Mouse (Mus musculus) heart, embryonic 12.5 days (tissue): ENCODE measurements around the gene Galk1. TPM values are rescaled to one million over a fixed set of nuclear protein-coding genes. Genes with fewer than 3 reads are reported as not detected.

Experiments
- ATAC-seq: fragments of 200-750 bp; cut with Nextera tagmentation; 2 replicates; pipeline ENCODE4 v1.8.0; 2017; ENCODE audit warnings: moderate TSS enrichment, moderate library complexity; ENCODE audit not compliant: insufficient number of reproducible peaks, low FRiP score
- H3K27ac ChIP-seq: fragments of 300-500 bp; sonication (generic); 2 replicates; pipeline ENCODE4 v1.5.1; 2016; ENCODE audit warnings: mild to moderate bottlenecking, moderate library complexity; ENCODE audit not compliant: poor library complexity, severe bottlenecking
- H3K27me3 ChIP-seq: fragments of 300-500 bp; sonication (generic); replicated peaks from 2 replicates; pipeline ENCODE4 v1.6.1; 2016; ENCODE audit warnings: mild to moderate bottlenecking, moderate library complexity
- H3K36me3 ChIP-seq: fragments of 300-500 bp; sonication (generic); 2 replicates; pipeline ENCODE4 v1.6.1; 2016; ENCODE audit warnings: mild to moderate bottlenecking, moderate library complexity
- H3K4me1 ChIP-seq: fragments of 300-500 bp; sonication (generic); replicated peaks from 2 replicates; pipeline ENCODE4 v1.6.1; 2016; ENCODE audit warnings: mild to moderate bottlenecking
- H3K4me2 ChIP-seq: fragments of 300-500 bp; sonication (generic); 2 replicates; pipeline ENCODE4 v1.6.1; 2016; ENCODE audit warnings: mild to moderate bottlenecking, moderate library complexity
- H3K4me3 ChIP-seq: fragments of 300-500 bp; sonication (generic); 2 replicates; pipeline ENCODE4 v1.5.1; 2016; ENCODE audit warnings: mild to moderate bottlenecking
- H3K9ac ChIP-seq: fragments of 300-500 bp; sonication (generic); 2 replicates; pipeline ENCODE4 v1.6.1; 2016; ENCODE audit warnings: mild to moderate bottlenecking, moderate library complexity
- H3K9me3 ChIP-seq: fragments of 300-500 bp; sonication (generic); replicated peaks from 2 replicates; pipeline ENCODE4 v1.6.1; 2016; ENCODE audit warnings: mild to moderate bottlenecking, moderate library complexity
- whole genome bisulfite sequencing: fragments of 180-500 bp; shearing (Covaris S2); methylation state at CpG from one replicate; pipeline ENCODE4 v1.1.7; 2016; 5-methylcytosine and 5-hydroxymethylcytosine counted together
- polyA plus RNA-seq: library from polyadenylated mRNA; unstranded; fragments of >200 nt; fragmentation: Nextera tagmentation; extraction: Ambion mirVana; gene quantifications from 2 replicates; pipeline ENCODE4 v1.2.1, GENCODE M21; 2016

The Galk1 gene
- polyA plus RNA-seq, 1 experiment from 2014 or later = 152 TPM

DNA sequence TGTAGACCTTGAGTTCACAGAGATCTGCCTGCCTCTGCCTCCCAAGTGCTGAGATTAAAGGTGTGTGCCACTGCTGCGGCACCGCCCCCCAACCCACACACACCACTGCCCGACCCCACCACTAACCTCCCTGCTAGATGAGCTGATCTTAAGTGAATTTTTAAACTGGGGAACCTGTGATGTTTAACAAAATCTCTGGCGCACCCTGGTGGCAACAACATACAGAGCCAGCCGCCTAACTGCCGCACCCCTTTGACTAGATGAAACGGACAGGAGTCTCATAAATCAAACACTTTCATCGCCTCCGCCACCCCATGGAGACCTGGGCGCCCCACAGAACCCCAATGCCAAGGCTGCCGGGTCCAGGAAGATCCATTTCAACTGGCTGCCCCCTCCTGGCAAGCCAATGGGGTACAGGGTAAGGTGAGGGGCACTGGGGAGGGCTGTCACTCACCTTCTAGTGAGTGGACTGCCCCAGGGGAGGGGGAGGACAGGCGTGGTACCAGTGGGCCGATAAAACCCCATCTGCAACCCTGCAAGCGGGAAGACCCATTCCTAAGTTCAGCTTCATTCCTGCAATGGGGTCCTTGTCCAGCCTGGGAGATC lies 12.9 kb downstream of the Galk1 start:
- WGBS = 13% methylated on average over 14 of the region's 14 CpGs
- no peak overlapping the region for H3K9ac ChIP-seq
- no peak overlapping the region for H3K4me3 ChIP-seq
- peaks cover 4% of the 10 kb centered on the region; the same call in 1 of the 2 replicates for H3K9me3 ChIP-seq
- peaks cover 12% of the 10 kb centered on the region; the same call in 1 of the 2 replicates for H3K27me3 ChIP-seq
- H3K36me3 ChIP-seq = no peaks in the 10 kb centered on the region
- H3K4me1 ChIP-seq = no peaks in the 10 kb centered on the region; the same call in 1 of the 2 replicates
- H3K4me2 ChIP-seq = 0 out of 2 replicates have a peak overlapping the region, but pooled peaks have one; percentile 18
- ATAC-seq = 0 out of 2 replicates have a peak, but pooled peaks have one; percentile 3
- H3K27ac ChIP-seq = no peak overlapping the region

DNA sequence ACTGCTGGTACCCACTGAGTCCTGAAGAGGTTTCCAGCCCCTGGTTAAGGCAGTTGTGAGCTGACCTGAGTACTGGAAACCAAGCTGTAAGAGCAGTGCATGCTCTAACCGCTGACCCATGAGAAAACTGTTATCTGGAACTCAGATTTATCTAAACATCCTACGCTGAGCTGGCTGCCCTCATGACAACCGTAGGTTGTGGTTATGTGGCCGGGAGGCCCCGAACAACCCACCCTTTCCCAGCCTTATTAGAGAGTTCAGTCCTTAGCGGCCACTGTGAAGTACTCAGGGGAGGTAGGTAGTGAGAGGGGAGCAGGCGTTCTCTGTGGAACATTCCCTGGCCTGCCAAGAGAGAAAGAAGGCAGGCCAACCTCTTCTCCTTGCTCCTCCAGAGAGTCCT lies 13.5 kb downstream of the Galk1 start:
- peaks cover 4% of the 10 kb centered on the region; the same call in 1 of the 2 replicates for H3K9me3 ChIP-seq
- no peaks in the 10 kb centered on the region for H3K4me1 ChIP-seq
- ATAC-seq = no peak
- H3K27me3 ChIP-seq = peaks cover 14% of the 10 kb centered on the region; the same call in 1 of the 2 replicates
- H3K9ac ChIP-seq = no peak overlapping the region
- no peaks in the 10 kb centered on the region for H3K36me3 ChIP-seq
- 55% methylated on average over 7 of the region's 7 CpGs for WGBS
- H3K4me2 ChIP-seq = no peak overlapping the region
- H3K27ac ChIP-seq = no peak overlapping the region
- no peak overlapping the region for H3K4me3 ChIP-seq

DNA sequence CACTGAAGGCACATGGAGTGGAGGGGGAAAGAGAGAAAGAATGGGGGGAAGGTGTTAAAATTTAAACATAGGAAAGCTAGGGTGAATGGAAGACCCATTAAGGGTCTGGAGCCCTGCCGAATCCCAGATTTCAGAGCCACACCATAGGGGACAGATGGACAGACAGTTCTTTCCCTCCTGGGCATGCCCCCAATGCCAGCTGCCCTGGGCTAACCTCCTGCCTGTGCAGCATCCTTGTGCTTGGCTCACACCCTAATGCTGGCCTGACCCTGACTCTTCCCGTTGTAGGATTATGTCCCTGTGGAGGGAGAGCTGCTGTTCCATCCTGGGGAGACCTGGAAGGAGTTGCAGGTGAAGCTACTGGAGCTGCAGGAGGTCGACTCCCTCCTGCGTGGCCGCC lies 14.9 kb downstream of the Galk1 start:
- no peak overlapping the region for H3K4me2 ChIP-seq
- H3K36me3 ChIP-seq = no peaks in the 10 kb centered on the region
- H3K9me3 ChIP-seq = no peaks in the 10 kb centered on the region
- H3K4me1 ChIP-seq = no peaks in the 10 kb centered on the region
- H3K27ac ChIP-seq = no peak overlapping the region
- no peak for ATAC-seq
- H3K9ac ChIP-seq = no peak overlapping the region
- WGBS = 58% methylated on average over 5 of the region's 5 CpGs
- H3K4me3 ChIP-seq = no peak overlapping the region
- H3K27me3 ChIP-seq = peaks cover 27% of the 10 kb centered on the region

DNA sequence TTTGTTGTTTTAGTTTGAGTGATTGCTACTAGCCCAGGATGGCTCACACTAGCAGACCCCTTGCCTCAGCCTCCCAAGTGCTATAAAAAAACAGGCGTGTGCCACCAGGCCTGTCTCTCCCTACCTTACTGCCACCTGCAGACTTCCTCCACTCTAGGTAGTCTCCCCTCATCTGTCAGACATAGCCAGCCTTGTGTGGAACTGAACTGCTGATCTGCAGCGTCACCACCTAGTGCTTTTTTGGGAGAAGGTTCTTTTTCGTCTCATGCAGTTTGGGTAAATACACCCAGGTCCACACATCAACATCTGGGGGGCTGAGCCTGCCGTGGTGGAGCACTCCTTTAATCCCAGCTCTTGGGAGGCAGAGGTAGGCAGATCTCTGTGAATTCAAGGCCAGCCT lies 15.5 kb downstream of the Galk1 start:
- no peak for ATAC-seq
- Histone ChIP-seq H3K9ac (no peak overlapping the region), H3K4me1 (no peaks in the 10 kb centered on the region), H3K9me3 (no peaks in the 10 kb centered on the region), H3K36me3 (no peaks in the 10 kb centered on the region), H3K4me2 (no peak overlapping the region), H3K27me3 (peaks cover 28% of the 10 kb centered on the region), H3K27ac (no peak overlapping the region), H3K4me3 (no peak overlapping the region)
- WGBS = 59% methylated on average over 4 of the region's 4 CpGs

DNA sequence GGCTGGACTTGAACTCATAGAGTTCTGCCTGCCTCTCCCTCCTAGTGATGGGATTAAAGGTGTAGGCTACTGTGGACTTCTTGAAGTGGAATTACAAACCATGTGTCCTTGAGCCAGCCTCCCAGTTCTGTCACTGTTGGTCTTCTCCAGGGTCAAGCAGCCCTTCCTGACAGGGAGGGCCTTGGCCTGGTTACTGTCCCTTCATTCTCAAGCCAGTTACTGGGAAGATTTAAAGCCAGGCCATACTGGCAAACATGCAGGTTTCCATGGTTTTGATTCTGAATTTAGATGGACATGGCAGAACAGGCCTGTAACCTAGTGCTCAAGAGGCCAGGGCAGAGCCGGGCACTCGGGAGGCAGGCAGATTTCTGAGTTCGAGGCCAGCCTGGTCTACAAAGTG lies 17.3 kb downstream of the Galk1 start:
- H3K4me1 ChIP-seq = no peaks in the 10 kb centered on the region
- H3K9me3 ChIP-seq = no peaks in the 10 kb centered on the region
- ATAC-seq = no peak
- H3K4me2 ChIP-seq = no peak overlapping the region
- WGBS = 84% methylated on average over 3 of the region's 3 CpGs
- no peak overlapping the region for H3K27ac ChIP-seq
- H3K36me3 ChIP-seq = no peaks in the 10 kb centered on the region
- H3K9ac ChIP-seq = no peak overlapping the region
- peaks cover 31% of the 10 kb centered on the region for H3K27me3 ChIP-seq
- H3K4me3 ChIP-seq = no peak overlapping the region

DNA sequence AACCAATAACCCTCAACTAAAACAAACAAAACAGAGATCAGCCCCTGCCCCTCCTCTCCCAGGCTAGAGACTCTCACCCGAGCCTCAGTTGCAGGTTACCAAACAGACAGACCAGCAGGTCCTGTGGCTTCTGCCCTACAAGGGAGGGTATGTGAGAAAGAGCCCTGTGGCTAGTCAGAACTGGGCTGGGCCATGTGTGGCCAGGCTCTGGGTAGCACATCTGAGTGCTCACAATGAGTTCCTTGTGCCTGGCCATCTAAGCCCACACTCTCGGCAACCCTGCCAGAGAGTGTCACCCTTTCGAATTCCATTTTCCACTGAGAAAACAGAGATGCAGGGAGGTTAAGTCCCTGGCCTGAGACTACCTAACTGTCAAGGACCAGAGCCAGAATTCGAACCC lies 20.4 kb downstream of the Galk1 start:
- 56% methylated on average over 4 of the region's 4 CpGs for WGBS
- no peak for ATAC-seq
- Histone ChIP-seq H3K9ac (no peak overlapping the region), H3K9me3 (no peaks in the 10 kb centered on the region), H3K4me3 (no peak overlapping the region), H3K27me3 (peaks cover 45% of the 10 kb centered on the region), H3K36me3 (no peaks in the 10 kb centered on the region), H3K27ac (no peak overlapping the region), H3K4me1 (0 out of 2 replicates have a peak, but pooled peaks cover 3% of the 10 kb centered on the region), H3K4me2 (no peak overlapping the region)

DNA sequence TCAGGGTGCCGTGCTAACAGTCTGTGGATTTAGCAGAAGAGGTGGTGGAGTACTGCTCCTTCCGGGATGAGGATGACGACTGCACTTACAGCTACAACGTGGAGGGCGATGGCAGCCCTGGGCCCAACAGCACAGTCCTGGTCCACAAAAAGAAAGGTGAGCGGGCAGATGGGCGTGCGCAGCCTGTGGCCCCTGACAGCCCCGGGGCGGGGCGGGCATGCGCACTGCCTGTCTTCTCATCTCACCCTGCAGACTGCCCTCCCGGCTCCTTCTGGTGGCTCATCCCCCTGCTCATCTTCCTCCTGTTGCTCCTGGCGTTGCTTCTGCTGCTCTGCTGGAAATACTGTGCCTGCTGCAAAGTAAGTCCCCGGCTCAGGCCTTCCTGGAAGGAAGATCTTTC lies 22.8 kb downstream of the Galk1 start:
- peak overlapping the region; percentile 25 for H3K4me3 ChIP-seq

DNA sequence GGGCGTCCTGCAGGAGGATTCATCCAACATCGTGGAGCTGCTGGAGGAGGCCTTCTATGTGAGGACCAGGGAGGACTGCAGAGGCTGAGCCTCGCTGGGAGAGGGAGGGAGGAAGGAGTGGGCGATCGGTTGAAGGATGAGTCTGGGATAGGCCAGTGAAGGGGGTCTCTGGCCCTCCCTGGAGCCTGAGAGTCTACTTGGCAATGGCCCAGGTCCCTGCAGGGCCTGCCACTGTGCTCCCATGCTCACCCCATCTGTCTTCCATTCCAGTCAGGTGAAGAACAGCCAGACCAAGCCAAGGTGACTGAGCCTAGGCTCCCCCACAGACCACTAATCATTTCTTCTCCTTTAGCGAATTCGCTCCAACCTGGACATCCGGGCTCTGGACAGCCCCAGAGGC lies 29.2 kb downstream of the Galk1 start:
- H3K4me3 ChIP-seq = no peak overlapping the region
- H3K9ac ChIP-seq = no peak overlapping the region
- no peak overlapping the region for H3K4me2 ChIP-seq
- no peaks in the 10 kb centered on the region for H3K4me1 ChIP-seq
- no peak overlapping the region for H3K27ac ChIP-seq
- ATAC-seq = no peak
- 76% methylated on average over 8 of the region's 8 CpGs for WGBS
- H3K36me3 ChIP-seq = no peaks in the 10 kb centered on the region
- no peaks in the 10 kb centered on the region for H3K9me3 ChIP-seq
- peaks cover 49% of the 10 kb centered on the region for H3K27me3 ChIP-seq

More for the DNA sequence above, 22.8 kb downstream of the Galk1 start:
- H3K36me3 ChIP-seq = no peaks in the 10 kb centered on the region
- peak overlapping the region; percentile 56 for H3K4me2 ChIP-seq
- H3K27ac ChIP-seq = no peak overlapping the region
- H3K9ac ChIP-seq = 0 out of 2 replicates have a peak overlapping the region, but pooled peaks have one; percentile 5
- no peak for ATAC-seq
- H3K27me3 ChIP-seq = peaks cover 45% of the 10 kb centered on the region
- WGBS = 31% methylated on average over 15 of the region's 15 CpGs
- 0 out of 2 replicates have a peak, but pooled peaks cover 3% of the 10 kb centered on the region for H3K4me1 ChIP-seq
- no peaks in the 10 kb centered on the region for H3K9me3 ChIP-seq

DNA sequence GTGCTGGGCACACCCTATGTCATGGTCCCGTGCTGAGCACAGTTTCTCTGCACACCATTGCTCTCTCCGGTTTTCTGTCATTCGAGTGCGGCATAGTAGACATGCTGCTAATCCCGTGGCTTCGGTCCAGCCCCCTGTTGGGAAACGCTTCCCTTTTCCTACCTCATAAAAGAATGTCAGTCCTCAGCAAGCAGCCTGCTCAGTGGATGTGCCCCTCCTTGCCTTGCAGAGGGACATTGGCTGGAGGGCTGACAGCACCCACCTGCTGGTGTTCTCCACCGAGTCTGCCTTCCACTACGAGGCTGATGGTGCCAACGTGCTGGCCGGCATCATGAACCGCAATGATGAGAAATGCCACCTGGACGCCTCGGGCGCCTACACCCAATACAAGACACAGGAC lies 30.0 kb downstream of the Galk1 start:
- ATAC-seq = no peak
- no peak overlapping the region for H3K9ac ChIP-seq
- no peak overlapping the region for H3K4me2 ChIP-seq
- H3K4me3 ChIP-seq = no peak overlapping the region
- no peaks in the 10 kb centered on the region for H3K4me1 ChIP-seq
- peaks cover 56% of the 10 kb centered on the region for H3K27me3 ChIP-seq
- WGBS = 90% methylated on average over 15 of the region's 15 CpGs
- H3K36me3 ChIP-seq = no peaks in the 10 kb centered on the region
- no peak overlapping the region for H3K27ac ChIP-seq
- H3K9me3 ChIP-seq = no peaks in the 10 kb centered on the region

DNA sequence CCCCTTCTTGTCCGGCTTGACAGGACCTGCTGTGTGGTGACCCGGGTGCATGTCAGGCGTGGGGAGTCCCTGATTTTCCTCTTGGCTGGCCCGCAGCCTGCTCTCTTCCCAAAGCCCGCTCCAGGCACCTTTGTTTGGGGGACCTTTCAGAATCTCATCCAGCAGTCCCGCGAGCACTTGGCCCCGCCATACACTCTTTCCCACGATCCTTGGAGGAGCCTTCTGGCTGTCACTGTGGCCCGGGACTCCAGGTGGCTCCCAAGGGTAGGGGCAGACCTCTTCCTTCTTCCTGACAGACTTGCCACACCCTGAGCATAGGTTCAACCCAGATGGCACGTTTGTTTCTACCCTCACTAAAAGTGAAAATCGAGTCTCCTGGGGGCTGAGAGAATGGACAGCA lies 37.0 kb downstream of the Galk1 start:
- no peaks in the 10 kb centered on the region for H3K36me3 ChIP-seq
- H3K9ac ChIP-seq = peak overlapping the region; percentile 60; the same call in 1 of the 2 replicates
- H3K27me3 ChIP-seq = peaks cover 70% of the 10 kb centered on the region
- no peak overlapping the region; the same call in 1 of the 2 replicates for H3K4me2 ChIP-seq
- no peaks in the 10 kb centered on the region for H3K9me3 ChIP-seq
- peaks cover 10% of the 10 kb centered on the region for H3K4me1 ChIP-seq
- WGBS = 33% methylated on average over 12 of the region's 12 CpGs
- no peak overlapping the region for H3K27ac ChIP-seq
- H3K4me3 ChIP-seq = peak overlapping the region; percentile 57; the same call in 1 of the 2 replicates
- no peak for ATAC-seq

DNA sequence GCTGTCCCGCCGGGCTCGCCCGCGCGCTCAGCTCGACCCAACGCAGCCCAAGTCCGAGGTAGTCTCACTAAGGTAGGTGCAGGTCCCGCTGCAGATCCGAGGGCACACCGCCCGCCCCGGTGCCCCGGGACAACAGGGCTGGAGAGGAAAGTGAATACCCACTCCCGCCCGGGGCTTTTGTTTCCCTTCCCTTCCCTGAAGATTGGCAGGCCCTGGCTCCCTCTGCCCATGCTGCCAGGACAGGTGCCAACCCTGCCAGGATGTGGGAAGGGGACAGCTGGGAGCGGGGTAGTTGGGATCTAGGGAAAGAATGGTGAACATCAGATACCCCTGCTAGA lies 37.5 kb downstream of the Galk1 start:
- peak overlapping the region; percentile 57 for H3K4me3 ChIP-seq
- WGBS = 3% methylated on average over 18 of the region's 18 CpGs

More for the DNA sequence above, 37.5 kb downstream of the Galk1 start:
- peaks cover 11% of the 10 kb centered on the region for H3K4me1 ChIP-seq
- peak overlapping the region; percentile 60 for H3K9ac ChIP-seq
- no peaks in the 10 kb centered on the region for H3K36me3 ChIP-seq
- no peak overlapping the region for H3K27ac ChIP-seq
- peak overlapping the region; percentile 95 for H3K4me2 ChIP-seq
- ATAC-seq = no peak
- H3K27me3 ChIP-seq = peaks cover 69% of the 10 kb centered on the region
- no peaks in the 10 kb centered on the region for H3K9me3 ChIP-seq
